Comparison of ENCODE assay signal across 30 mouse cellular contexts in the genomic region with DNA sequence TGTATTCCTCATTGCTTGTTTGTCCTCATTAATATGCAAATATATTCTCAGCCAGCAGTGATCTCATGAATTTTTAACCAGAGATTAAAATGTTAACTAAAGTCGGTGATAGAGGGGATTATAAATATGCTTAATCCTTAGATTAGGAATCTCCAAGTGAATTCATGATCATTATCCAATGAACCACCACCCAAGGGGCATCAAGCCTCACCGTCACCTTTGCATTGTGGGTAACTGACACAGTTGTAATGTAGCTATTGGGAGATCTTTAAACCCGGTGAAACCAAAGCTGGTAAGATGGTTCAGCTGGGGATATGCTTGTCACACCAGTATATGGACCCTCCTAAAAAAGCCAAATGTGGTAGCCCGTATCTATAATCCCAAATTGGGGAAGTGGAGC.
A peak's percentile ranks its signal among the peaks of the same experiment; 100 is the strongest.
DNase-seq lines count a peak whose midpoint lies in the region; ATAC-seq lines count a peak whose summit lies in the region.
"Had no signal": no experiment of that assay in that cellular context is flagged by ENCODE, and none has a peak within 500 bp of the region (broad histone marks: within the 10 kb centered on the region; RNA-seq: fewer than 3 reads in every experiment).

No protein-coding gene starts in this region.

- H3K27me3 ChIP-seq in forebrain, embryonic 13.5 days = no peaks in the 10 kb centered on the region
- no peaks in the 10 kb centered on the region for H3K27me3 ChIP-seq in forebrain, embryonic 10.5 days (ENCODE audit: poor library complexity, severe bottlenecking)
- H3K27me3 ChIP-seq in heart, embryonic 11.5 days (ENCODE audit: control insufficient read depth, insufficient read depth, low read length) = no peaks in the 10 kb centered on the region
- H3K27me3 ChIP-seq in midbrain, embryonic 13.5 days = peaks cover 2% of the 10 kb centered on the region; the same call in 1 of the 2 replicates
- no peaks in the 10 kb centered on the region for H3K27me3 ChIP-seq in midbrain, embryonic 15.5 days (replicated peaks)
- H3K27me3 ChIP-seq in midbrain, embryonic 14.5 days (ENCODE audit: control insufficient read depth, insufficient read depth, low read length) = no peaks in the 10 kb centered on the region
- H3K27me3 ChIP-seq: CH12.LX; embryonic facial prominence, embryonic 12.5 days; embryonic facial prominence, embryonic 15.5 days; heart, embryonic 13.5 days had no signal

- no peaks in the 10 kb centered on the region for H3K36me3 ChIP-seq in forebrain, embryonic 13.5 days (ENCODE audit: poor library complexity, severe bottlenecking)
- no peaks in the 10 kb centered on the region for H3K36me3 ChIP-seq in forebrain, embryonic 10.5 days (replicated peaks)
- no peaks in the 10 kb centered on the region for H3K36me3 ChIP-seq in heart, embryonic 11.5 days (ENCODE audit: control insufficient read depth, insufficient read depth, low read length)
- peaks cover 2% of the 10 kb centered on the region; the same call in 1 of the 2 replicates for H3K36me3 ChIP-seq in midbrain, embryonic 13.5 days
- no peaks in the 10 kb centered on the region for H3K36me3 ChIP-seq in midbrain, embryonic 15.5 days (replicated peaks)
- H3K36me3 ChIP-seq in midbrain, embryonic 14.5 days (ENCODE audit: control insufficient read depth, insufficient read depth, low read length) = peaks cover 4% of the 10 kb centered on the region; the same call in 1 of the 2 replicates
- H3K36me3 ChIP-seq: embryonic facial prominence, embryonic 12.5 days; embryonic facial prominence, embryonic 15.5 days; G1E; heart, embryonic 13.5 days had no signal

- WGBS in forebrain, embryonic 13.5 days = 42% methylated on average over 4 of the region's 4 CpGs
- 67% methylated on average over 4 of the region's 4 CpGs for WGBS in forebrain, embryonic 10.5 days
- WGBS in heart, embryonic 11.5 days (ENCODE audit: insufficient replicate concordance) = 69% methylated on average over 4 of the region's 4 CpGs
- 19% methylated on average over 4 of the region's 4 CpGs for WGBS in midbrain, embryonic 13.5 days
- WGBS in midbrain, embryonic 15.5 days = 19% methylated on average over 4 of the region's 4 CpGs
- 20% methylated on average over 4 of the region's 4 CpGs for WGBS in midbrain, embryonic 14.5 days

- DNase-seq in forebrain, embryonic 10.5 days (ENCODE audit: extremely low spot score, low spot score) = no peak
- peak; percentile 11 for DNase-seq in heart, adult 11 months
- DNase-seq in midbrain, embryonic 14.5 days = peak; percentile 39
- no peak for DNase-seq in frontal cortex, postnatal 25 days (ENCODE audit: low spot score in 2 of 2)
- DNase-seq: adrenal gland, postnatal 10 days; adrenal gland, postnatal 36 days; B cell, adult 2 months; cerebellum, adult 11 months; cerebellum, adult 2 months; cerebellum, adult 9-11 months; cerebellum, postnatal 25 days; gastrocnemius, adult 2 months; gastrocnemius, postnatal 14 days; heart, adult 18-20 months; heart, postnatal 14 days; heart, postnatal 4 days had no signal

- H3K4me2 ChIP-seq in forebrain, embryonic 13.5 days = no peak overlapping the region
- H3K4me2 ChIP-seq in heart, embryonic 11.5 days = no peak overlapping the region
- H3K4me2 ChIP-seq in midbrain, embryonic 13.5 days (replicated peaks) = no peak overlapping the region
- H3K4me2 ChIP-seq in midbrain, embryonic 15.5 days = no peak overlapping the region
- H3K4me2 ChIP-seq in midbrain, embryonic 14.5 days (ENCODE audit: low read length) = no peak overlapping the region
- H3K4me2 ChIP-seq: embryonic facial prominence, embryonic 12.5 days; embryonic facial prominence, embryonic 15.5 days; heart, embryonic 13.5 days; hindbrain, embryonic 14.5 days had no signal

- H3K4me3 ChIP-seq in forebrain, embryonic 13.5 days = no peak overlapping the region
- H3K4me3 ChIP-seq in forebrain, embryonic 10.5 days = no peak overlapping the region
- no peak overlapping the region for H3K4me3 ChIP-seq in heart, embryonic 11.5 days (ENCODE audit: low read depth, low read length)
- no peak overlapping the region for H3K4me3 ChIP-seq in midbrain, embryonic 13.5 days (replicated peaks)
- H3K4me3 ChIP-seq in midbrain, embryonic 15.5 days = no peak overlapping the region
- H3K4me3 ChIP-seq in midbrain, embryonic 14.5 days (replicated peaks; ENCODE audit: low read depth, low read length) = no peak overlapping the region
- H3K4me3 ChIP-seq: embryonic facial prominence, embryonic 12.5 days; embryonic facial prominence, embryonic 15.5 days; gastrocnemius, adult 2 months; heart, embryonic 13.5 days had no signal

- no peaks in the 10 kb centered on the region for H3K9me3 ChIP-seq in forebrain, embryonic 13.5 days (replicated peaks)
- no peaks in the 10 kb centered on the region for H3K9me3 ChIP-seq in forebrain, embryonic 10.5 days
- no peaks in the 10 kb centered on the region for H3K9me3 ChIP-seq in heart, embryonic 11.5 days (replicated peaks; ENCODE audit: control insufficient read depth, low read length)
- no peaks in the 10 kb centered on the region for H3K9me3 ChIP-seq in midbrain, embryonic 13.5 days
- H3K9me3 ChIP-seq in midbrain, embryonic 15.5 days = no peaks in the 10 kb centered on the region
- H3K9me3 ChIP-seq in midbrain, embryonic 14.5 days (ENCODE audit: control insufficient read depth, low read length) = no peaks in the 10 kb centered on the region
- H3K9me3 ChIP-seq: embryonic facial prominence, embryonic 12.5 days; embryonic facial prominence, embryonic 15.5 days; heart, embryonic 13.5 days had no signal

- H3K27ac ChIP-seq in forebrain, embryonic 13.5 days = no peak overlapping the region
- no peak overlapping the region for H3K27ac ChIP-seq in forebrain, embryonic 10.5 days
- H3K27ac ChIP-seq in heart, embryonic 11.5 days (ENCODE audit: low read depth, low read length) = no peak overlapping the region
- no peak overlapping the region for H3K27ac ChIP-seq in midbrain, embryonic 13.5 days
- no peak overlapping the region for H3K27ac ChIP-seq in midbrain, embryonic 15.5 days
- H3K27ac ChIP-seq in midbrain, embryonic 14.5 days (replicated peaks; ENCODE audit: low read depth, low read length) = no peak overlapping the region
- H3K27ac ChIP-seq: embryonic facial prominence, embryonic 12.5 days; embryonic facial prominence, embryonic 15.5 days; gastrocnemius, adult 2 months; heart, embryonic 13.5 days; hindbrain, embryonic 14.5 days; hindbrain, postnatal 0 days had no signal

- peak; percentile 45; the same call in 1 of the 2 replicates for ATAC-seq in forebrain, embryonic 13.5 days
- no peak for ATAC-seq in heart, embryonic 11.5 days (replicated peaks; ENCODE audit: insufficient number of reproducible peaks, low FRiP score, low TSS enrichment)
- ATAC-seq in midbrain, embryonic 13.5 days = peak; percentile 74
- ATAC-seq in midbrain, embryonic 15.5 days (replicated peaks) = no peak; the same call in 1 of the 2 replicates
- ATAC-seq in midbrain, embryonic 14.5 days (ENCODE audit: low FRiP score, low TSS enrichment) = peak; percentile 64
- ATAC-seq: hindbrain, postnatal 0 days; inflammation-experienced regulatory T-cells, adult 6 months; intestine, embryonic 16.5 days; Patski had no signal

- H3K4me1 ChIP-seq in forebrain, embryonic 13.5 days = peaks cover 6% of the 10 kb centered on the region
- H3K4me1 ChIP-seq in forebrain, embryonic 10.5 days = peaks cover 3% of the 10 kb centered on the region; the same call in 1 of the 2 replicates
- no peaks in the 10 kb centered on the region for H3K4me1 ChIP-seq in heart, embryonic 11.5 days (ENCODE audit: control insufficient read depth, insufficient read depth, low read length)
- H3K4me1 ChIP-seq in midbrain, embryonic 13.5 days (replicated peaks) = 0 out of 2 replicates have a peak, but pooled peaks cover 13% of the 10 kb centered on the region
- no peaks in the 10 kb centered on the region for H3K4me1 ChIP-seq in midbrain, embryonic 15.5 days
- H3K4me1 ChIP-seq in midbrain, embryonic 14.5 days (ENCODE audit: control insufficient read depth, insufficient read depth, low read length) = no peaks in the 10 kb centered on the region
- H3K4me1 ChIP-seq: embryonic facial prominence, embryonic 12.5 days had no signal

- no peak overlapping the region for H3K9ac ChIP-seq in forebrain, embryonic 13.5 days
- H3K9ac ChIP-seq in heart, embryonic 11.5 days (ENCODE audit: low read depth, low read length) = no peak overlapping the region
- no peak overlapping the region for H3K9ac ChIP-seq in midbrain, embryonic 13.5 days (replicated peaks)
- no peak overlapping the region for H3K9ac ChIP-seq in midbrain, embryonic 15.5 days
- no peak overlapping the region for H3K9ac ChIP-seq in midbrain, embryonic 14.5 days (replicated peaks; ENCODE audit: low read length)
- H3K9ac ChIP-seq: embryonic facial prominence, embryonic 12.5 days; embryonic facial prominence, embryonic 15.5 days; heart, embryonic 13.5 days; hindbrain, embryonic 14.5 days had no signal

Comparison
In these comparisons a context has a peak if more than half of its experiments do, and no peak if none do; other contexts are left out.
1. ATAC-seq: peak in forebrain, embryonic 13.5 days (single experiment), midbrain, embryonic 13.5 days (single experiment) and midbrain, embryonic 14.5 days (single experiment); none in heart, embryonic 11.5 days (single experiment) and midbrain, embryonic 15.5 days (single experiment).
2. DNase-seq: peak in heart, adult 11 months (single experiment) and midbrain, embryonic 14.5 days (single experiment); none in forebrain, embryonic 10.5 days (single experiment) and frontal cortex, postnatal 25 days (0 of 2).